ENCODE assay signal across 9 mouse cellular contexts in genomic region chrX:52611987-52612670, GRCm38 (mm10). TPM values are rescaled to one million over a fixed set of nuclear protein-coding genes. Genes with fewer than 3 reads are reported as not detected.
DNase-seq lines count a peak whose midpoint lies in the region; ATAC-seq and TF ChIP-seq lines count a peak whose summit lies in the region.
"Had no signal": no experiment of that assay in that cellular context is flagged by ENCODE, and none has a peak within 500 bp of the region (broad histone marks: within the 10 kb centered on the region; RNA-seq: fewer than 3 reads in every experiment).

No protein-coding gene starts in this region.

- H3K4me3 ChIP-seq in heart, embryonic 15.5 days: peak overlapping the region; percentile 62
- H3K4me3 ChIP-seq in limb, embryonic 11.5 days (ENCODE audit: low read depth, low read length): peak overlapping the region; percentile 71
- H3K4me3 ChIP-seq in neural tube, embryonic 14.5 days (ENCODE audit: low read depth, low read length): peak overlapping the region; percentile 37

- H3K36me3 ChIP-seq in heart, embryonic 15.5 days: no peaks in the 10 kb centered on the region
- H3K36me3 ChIP-seq in limb, embryonic 11.5 days (ENCODE audit: control insufficient read depth, insufficient read depth, low read length): no peaks in the 10 kb centered on the region
- H3K36me3 ChIP-seq in neural tube, embryonic 14.5 days (ENCODE audit: control insufficient read depth, insufficient read depth, low read length): no peaks in the 10 kb centered on the region

- no peak for TF ChIP-seq CTCF in brain, embryonic 14.5 days (IDR thresholded peaks at IDR 0.05; ENCODE audit: borderline replicate concordance, extremely low read depth, insufficient read depth, insufficient read length)

- intact Hi-C loops in gastrocnemius, postnatal 14 days (cut with DNase I; ENCODE audit: low total_unique reads): loop anchor here (5.0 kb wide), 1 partner anchor 40 kb away; no protein-coding TSS in a partner anchor

- no peaks in the 10 kb centered on the region for H3K27me3 ChIP-seq in heart, embryonic 15.5 days
- H3K27me3 ChIP-seq in limb, embryonic 11.5 days (ENCODE audit: control insufficient read depth, insufficient read depth, low read length): no peaks in the 10 kb centered on the region
- H3K27me3 ChIP-seq in neural tube, embryonic 14.5 days (ENCODE audit: control insufficient read depth, insufficient read depth, low read length): no peaks in the 10 kb centered on the region

- H3K4me2 ChIP-seq in heart, embryonic 15.5 days: peak overlapping the region; percentile 80
- H3K4me2 ChIP-seq in limb, embryonic 11.5 days (ENCODE audit: low read depth, severe bottlenecking): peak overlapping the region; percentile 54
- peak overlapping the region; percentile 68 for H3K4me2 ChIP-seq in neural tube, embryonic 14.5 days (ENCODE audit: low read depth, low read length)

- peak; percentile 31 for DNase-seq in gastrocnemius, postnatal 14 days
- no peak for DNase-seq in gastrocnemius, adult 18-20 months (ENCODE audit: low spot score)
- DNase-seq in brain, embryonic 14.5 days (ENCODE audit: low read depth): peak; percentile 70
- DNase-seq in limb, embryonic 11.5 days (ENCODE audit: low spot score): peak; percentile 49
- no peak for DNase-seq in spleen, postnatal 14 days (ENCODE audit: low spot score in 2 of 2)
- DNase-seq in urinary bladder, adult 18-20 months (ENCODE audit: low spot score in 2 of 2): no peak

- TF ChIP-seq POLR2A in brain, embryonic 14.5 days (IDR thresholded peaks at IDR 0.05; ENCODE audit: borderline replicate concordance, extremely low read depth, insufficient read depth, insufficient read length, poor library complexity, severe bottlenecking): no peak

- H3K4me1 ChIP-seq in heart, embryonic 15.5 days (replicated peaks): peaks cover 2% of the 10 kb centered on the region; the same call in 1 of the 2 replicates
- H3K4me1 ChIP-seq in limb, embryonic 11.5 days (ENCODE audit: control insufficient read depth, insufficient read depth, low read length): peaks cover 3% of the 10 kb centered on the region; the same call in 1 of the 2 replicates
- H3K4me1 ChIP-seq in neural tube, embryonic 14.5 days (ENCODE audit: control insufficient read depth, insufficient read depth, low read length): no peaks in the 10 kb centered on the region

- no peaks in the 10 kb centered on the region for H3K9me3 ChIP-seq in heart, embryonic 15.5 days (replicated peaks)
- H3K9me3 ChIP-seq in limb, embryonic 11.5 days (ENCODE audit: control insufficient read depth, low read length): no peaks in the 10 kb centered on the region
- H3K9me3 ChIP-seq in neural tube, embryonic 14.5 days (ENCODE audit: control insufficient read depth, low read length): no peaks in the 10 kb centered on the region

- peak overlapping the region; percentile 84 for H3K27ac ChIP-seq in heart, embryonic 15.5 days
- peak overlapping the region; percentile 89 for H3K27ac ChIP-seq in limb, embryonic 11.5 days (replicated peaks; ENCODE audit: low read depth, low read length)
- no peak overlapping the region for H3K27ac ChIP-seq in neural tube, embryonic 14.5 days (ENCODE audit: low read depth, low read length)

- WGBS in heart, embryonic 15.5 days: 12% methylated on average over 28 of the region's 28 CpGs
- WGBS in limb, embryonic 11.5 days: 22% methylated on average over 28 of the region's 28 CpGs
- WGBS in neural tube, embryonic 14.5 days: 15% methylated on average over 28 of the region's 28 CpGs

- peak overlapping the region; percentile 59 for H3K9ac ChIP-seq in heart, embryonic 15.5 days
- H3K9ac ChIP-seq in limb, embryonic 11.5 days (ENCODE audit: low read length): peak overlapping the region; percentile 93
- H3K9ac ChIP-seq in neural tube, embryonic 14.5 days (replicated peaks; ENCODE audit: low read depth, low read length): no peak overlapping the region

- ATAC-seq in heart, embryonic 15.5 days (replicated peaks; ENCODE audit: insufficient number of reproducible peaks, insufficient read depth, low FRiP score, low read depth): no peak
- no peak for ATAC-seq in limb, embryonic 11.5 days (ENCODE audit: insufficient number of reproducible peaks, low FRiP score, low TSS enrichment, low read depth)
- no peak for ATAC-seq in neural tube, embryonic 14.5 days (ENCODE audit: low read depth)

RNA-seq across cellular contexts. Expression of gene Gpc3, which starts 1.6 kb away (rescaled TPM):
- 10 to 100 TPM; 35.7 to 50.9 TPM for total RNA-seq in gastrocnemius, postnatal 14 days (2021)
- total RNA-seq in gastrocnemius, adult 18-20 months (2021): 1 to 10 TPM; 5.1 to 8.2 TPM
- 39.1 and 71.1 TPM in 2 replicates for polyA plus RNA-seq in brain, embryonic 14.5 days (2012; rRNA removed)
- polyA plus RNA-seq in heart, embryonic 15.5 days (2015; fragmentation: Nextera tagmentation; extraction: Ambion mirVana): 437 and 447 TPM in 2 replicates
- 1,356 and 1,394 TPM in 2 replicates for polyA plus RNA-seq in limb, embryonic 11.5 days (2014; fragmentation: Nextera tagmentation; extraction: Ambion mirVana)
- 33.2 and 117 TPM in 2 replicates for polyA plus RNA-seq in neural tube, embryonic 14.5 days (2014; fragmentation: Nextera tagmentation; extraction: Ambion mirVana)
- total RNA-seq: MEL had no signal

Comparison
In these comparisons a context has a peak if more than half of its experiments do, and no peak if none do; other contexts are left out.
1. DNase-seq: peak in gastrocnemius, postnatal 14 days (single experiment), brain, embryonic 14.5 days (single experiment) and limb, embryonic 11.5 days (single experiment); none in gastrocnemius, adult 18-20 months (single experiment), spleen, postnatal 14 days (0 of 2) and urinary bladder, adult 18-20 months (0 of 2).
2. Peak in every context shown above with its lines, with median percentiles within 50 percentile points of each other: H3K4me2 ChIP-seq and H3K4me3 ChIP-seq.